Mouse (Mus musculus) spleen, adult 2 months (tissue): ENCODE measurements around the gene Grpel1.

Experiments used
- CTCF ChIP-seq: fragments of 200-500 bp; IDR thresholded peaks from 2 replicates; pipeline ENCODE4 v1.5.1; 2011; ENCODE audit warnings: mild to moderate bottlenecking, inconsistent platforms; ENCODE audit not compliant: insufficient read depth, insufficient read length, insufficient replicate concordance; ENCODE audit errors: extremely low read depth
- POLR2A ChIP-seq: fragments of 200-500 bp; IDR thresholded peaks from 2 replicates; pipeline ENCODE4 v1.6.1; 2011; ENCODE audit warnings: low read depth, low read length, inconsistent platforms

GRCm38 (mm10) chr5:36426404-36426803, 38.4 kb upstream of the Grpel1 start:
- no peak for TF ChIP-seq CTCF
- no peak for TF ChIP-seq POLR2A
